Mouse (Mus musculus): ENCODE results near the gene Negr1. TPM values are rescaled to one million over a fixed set of nuclear protein-coding genes. Genes with fewer than 3 reads are reported as not detected.

The Negr1 gene
- polyA plus RNA-seq, 1 experiment: 94.2 TPM

DNA sequence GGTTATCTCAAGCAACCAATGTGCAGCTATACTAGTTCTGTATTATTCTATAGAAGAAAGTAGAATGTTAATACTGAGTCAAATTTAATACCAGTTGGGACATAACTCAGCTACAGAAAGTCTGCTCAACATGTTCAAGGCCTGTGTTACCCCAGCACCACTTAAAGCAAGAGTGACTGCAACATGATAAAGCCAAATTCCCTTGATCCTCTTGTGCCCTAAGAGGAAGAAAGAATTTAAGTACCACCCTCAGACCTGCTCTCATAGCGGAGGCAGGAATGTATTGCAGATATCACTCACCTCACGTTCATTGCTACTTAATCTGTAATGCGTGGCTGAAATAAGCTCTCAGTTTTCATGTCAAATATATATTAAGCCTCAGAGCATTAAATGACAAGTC, 631.5 kb downstream of the Negr1 start:
- no peak for DNase-seq (ENCODE audit: extremely low spot score in 1 of 2, low spot score in 1 of 2)

DNA sequence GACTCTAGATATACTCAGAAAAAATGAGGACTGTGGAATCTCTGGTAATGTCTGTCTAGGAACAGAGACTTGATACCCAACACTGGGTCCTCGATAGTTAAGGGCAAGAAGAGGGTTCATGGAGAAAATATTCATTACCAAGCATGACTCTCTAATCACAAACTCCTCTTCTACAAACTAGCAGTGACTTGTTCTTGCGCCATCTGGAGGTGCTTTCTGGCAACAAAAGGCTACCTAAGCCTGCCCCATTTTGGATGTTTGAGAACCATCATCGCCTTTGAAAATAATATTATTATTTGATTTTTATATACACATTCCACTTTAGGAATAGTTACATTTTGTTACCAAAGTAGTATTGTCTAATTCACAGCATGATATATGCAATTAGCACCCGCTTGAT, 637.1 kb downstream of the Negr1 start:
- no peak for DNase-seq (ENCODE audit: extremely low spot score in 1 of 2, low spot score in 1 of 2)

DNA sequence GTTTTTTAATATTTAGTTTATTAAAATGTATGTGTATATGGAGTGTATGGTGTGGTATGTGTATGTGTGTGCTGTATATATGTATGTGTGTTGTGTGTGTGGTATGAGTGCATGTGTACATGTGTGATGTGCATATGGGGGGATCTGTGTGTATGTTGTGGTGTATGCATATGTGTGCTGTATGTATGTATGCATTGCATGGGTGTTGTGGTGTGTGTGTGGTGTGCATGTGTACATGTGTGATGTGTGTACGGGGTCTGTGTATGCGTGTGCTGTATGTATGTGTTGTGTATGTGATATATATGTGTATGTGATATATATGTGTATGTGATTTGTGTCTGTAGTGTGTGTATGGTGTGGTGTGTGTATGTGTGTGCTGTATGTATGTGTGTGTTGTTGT, 640.1 kb downstream of the Negr1 start:
- no peak for DNase-seq (ENCODE audit: extremely low spot score in 1 of 2, low spot score in 1 of 2)

DNA sequence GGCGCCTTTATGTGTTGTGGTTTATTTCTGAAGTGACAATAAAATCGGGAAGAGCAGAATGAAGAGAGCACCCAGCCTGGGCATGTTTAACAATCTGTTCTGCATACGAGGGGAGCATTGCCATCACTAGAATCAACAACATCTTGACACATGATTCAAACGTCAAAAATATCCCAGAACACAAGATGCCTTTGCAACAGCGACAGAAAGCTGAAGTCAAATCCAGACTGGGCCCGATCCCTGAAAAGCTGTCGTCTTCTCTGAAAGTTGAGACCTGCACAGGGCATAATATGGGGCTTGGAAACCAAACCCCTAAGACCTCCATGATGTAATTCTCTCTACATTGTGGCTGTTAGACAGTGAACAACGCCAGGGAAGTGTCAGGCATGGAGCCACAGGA, 642.0 kb downstream of the Negr1 start:
- peak; percentile 44 to 45 for DNase-seq (ENCODE audit: extremely low spot score in 1 of 2, low spot score in 1 of 2)

DNA sequence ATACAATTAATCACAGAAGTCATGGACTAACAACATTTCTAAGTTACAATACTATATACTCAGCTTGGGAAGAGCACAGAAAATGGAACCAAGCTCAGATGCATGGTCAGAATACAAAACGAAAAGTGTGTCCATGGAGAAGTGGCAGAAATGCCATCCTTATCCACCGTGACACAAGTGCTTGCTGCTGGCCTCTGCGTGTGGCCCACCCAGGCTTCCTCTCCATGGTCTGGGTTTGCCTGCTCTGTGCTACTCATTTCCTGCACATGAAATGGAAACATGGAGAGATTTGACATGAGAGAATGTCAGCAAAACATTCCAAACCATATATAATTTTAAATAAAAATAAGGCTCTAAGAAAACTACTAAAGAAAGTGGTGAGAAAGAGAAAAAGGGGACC, 645.2 kb downstream of the Negr1 start:
- DNase-seq (ENCODE audit: extremely low spot score in 1 of 2, low spot score in 1 of 2): no peak

DNA sequence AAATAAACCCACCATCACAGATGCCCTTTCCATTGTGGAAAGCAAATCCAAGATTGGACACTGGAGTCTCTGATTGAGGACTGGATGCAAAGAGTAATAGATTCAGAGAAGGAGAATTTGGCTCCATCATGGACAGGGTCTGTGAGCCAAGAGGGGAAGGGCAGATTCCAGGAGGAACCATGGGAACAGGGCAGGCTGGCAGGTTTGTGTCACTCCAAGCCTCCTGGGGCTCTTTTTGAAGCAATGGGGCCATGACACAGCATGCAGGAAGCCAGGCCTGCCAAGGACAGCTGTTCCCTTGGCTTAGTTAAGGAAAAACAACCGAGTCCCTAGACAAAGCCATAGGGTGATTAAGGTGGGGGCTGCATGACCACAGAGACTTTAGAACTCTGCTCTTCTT, 647.4 kb downstream of the Negr1 start:
- no peak for DNase-seq (ENCODE audit: extremely low spot score in 1 of 2, low spot score in 1 of 2)

DNA sequence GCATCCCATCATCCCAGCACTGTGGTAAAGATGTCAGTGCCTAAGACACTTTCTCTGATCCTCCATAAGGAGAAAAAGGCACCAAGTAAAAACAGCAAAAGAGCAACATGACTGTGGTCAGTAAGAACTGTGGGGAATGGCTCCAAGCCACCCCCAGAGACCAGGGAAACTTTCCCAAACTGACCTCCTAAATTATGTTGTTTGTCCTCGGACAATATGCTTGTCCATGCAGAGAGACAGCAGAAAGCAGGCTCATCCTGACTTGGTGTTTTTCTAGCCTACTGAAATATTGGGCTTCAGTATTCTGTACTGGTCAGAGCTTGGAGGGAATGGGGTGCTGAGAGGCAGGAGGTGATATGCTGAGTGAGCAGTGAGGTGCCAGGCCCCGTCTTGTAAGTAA, 647.8 kb downstream of the Negr1 start:
- DNase-seq (ENCODE audit: extremely low spot score in 1 of 2, low spot score in 1 of 2): no peak

DNA sequence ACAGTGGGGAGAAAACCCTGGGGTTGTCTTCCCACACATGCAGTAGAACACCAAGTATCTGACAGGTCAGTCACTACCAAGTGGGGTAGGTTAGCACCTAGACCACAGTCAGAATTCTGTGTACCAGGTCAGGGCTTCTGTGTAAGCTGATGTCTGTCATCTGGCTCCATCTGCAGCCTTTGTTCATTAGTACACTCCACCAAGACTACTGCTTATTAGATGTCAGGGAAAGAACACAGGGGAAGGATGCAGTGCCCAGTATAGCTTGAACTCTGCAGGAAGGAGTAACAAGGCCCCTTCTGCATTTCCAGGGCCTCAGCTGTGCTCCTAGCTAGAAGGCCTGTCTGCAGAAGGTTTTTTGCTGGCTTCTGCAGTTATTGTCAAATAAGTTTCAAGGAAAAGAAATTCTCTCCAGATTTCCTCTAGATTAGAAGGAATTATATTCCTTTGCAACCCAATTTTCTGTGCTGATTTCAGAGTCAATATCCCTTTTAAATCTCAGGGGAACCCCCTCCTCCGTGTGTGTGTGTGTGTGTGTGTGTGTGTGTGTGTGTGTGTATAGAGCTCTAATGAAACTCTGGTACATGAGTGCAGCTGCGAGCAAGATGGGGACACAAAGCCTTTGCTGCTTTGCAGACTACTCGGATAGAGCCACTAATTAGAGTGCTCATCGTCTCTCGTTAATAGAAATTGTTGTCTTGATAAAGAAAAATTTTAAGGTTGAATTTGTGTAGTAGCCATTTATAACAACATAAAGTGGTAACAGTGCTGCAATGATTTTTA, 654.5 kb downstream of the Negr1 start:
- peak in 1 of 2 experiments; percentile 16 for DNase-seq (ENCODE audit: extremely low spot score in 1 of 2, low spot score in 1 of 2)

DNA sequence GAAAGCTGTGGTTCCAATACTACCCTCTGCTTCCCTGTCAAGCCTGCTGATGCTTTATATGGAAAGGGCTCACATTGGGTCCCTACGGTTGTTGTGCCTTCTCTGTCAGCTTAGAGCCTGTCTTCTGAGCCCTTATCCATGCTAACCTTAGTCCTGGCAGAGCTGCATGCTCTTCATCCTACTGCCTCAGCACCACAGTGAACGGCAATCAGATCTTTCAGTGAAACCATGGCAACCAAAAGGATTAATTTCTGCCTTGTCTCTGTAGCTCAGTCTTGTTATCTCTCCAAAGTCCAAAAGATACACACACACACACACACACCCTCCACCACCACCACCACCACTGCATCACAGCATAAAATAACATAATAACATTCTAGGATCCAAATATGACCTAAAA, 656.2 kb downstream of the Negr1 start:
- DNase-seq (ENCODE audit: extremely low spot score in 1 of 2, low spot score in 1 of 2): no peak

DNA sequence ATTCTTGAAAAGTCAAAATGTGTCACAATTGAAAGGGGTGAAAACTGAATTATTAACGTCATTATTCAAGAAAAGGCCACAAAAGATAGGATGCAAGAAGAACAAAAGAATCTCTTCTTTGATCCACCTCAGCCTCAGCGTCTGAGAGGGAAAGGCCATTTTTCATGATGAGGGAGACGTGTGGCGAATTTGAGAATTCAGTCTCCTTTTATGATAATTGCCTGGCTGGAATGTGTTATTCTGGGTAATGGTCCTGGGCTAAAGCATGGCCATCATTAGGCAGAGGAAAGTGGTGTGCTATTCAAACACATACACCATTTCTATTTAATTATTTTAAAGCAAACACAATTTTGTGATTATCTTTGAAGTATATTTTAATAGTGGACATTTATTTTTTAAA, 663.3 kb downstream of the Negr1 start:
- DNase-seq (ENCODE audit: extremely low spot score in 1 of 2, low spot score in 1 of 2): no peak

DNA sequence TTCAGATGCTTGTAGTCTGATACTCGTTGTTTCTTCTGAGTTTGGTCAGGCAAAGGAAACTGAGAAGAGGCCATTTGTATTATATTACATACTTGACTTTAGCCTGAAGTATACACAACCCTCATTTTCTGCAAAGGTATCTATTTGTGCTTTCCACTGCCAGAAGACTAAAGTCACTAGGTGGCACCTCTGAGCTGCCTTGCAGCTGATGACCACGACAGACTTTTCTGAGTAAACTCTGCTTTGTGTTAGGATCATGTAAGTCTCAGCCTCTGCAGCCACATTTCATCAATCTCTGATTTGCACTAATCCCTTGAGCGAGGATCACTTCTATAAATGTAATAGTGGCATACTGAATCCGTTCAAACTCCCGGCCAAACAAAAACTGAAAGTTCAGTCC, 671.1 kb downstream of the Negr1 start:
- DNase-seq (ENCODE audit: extremely low spot score in 1 of 2, low spot score in 1 of 2): peak in 1 of 2 experiments; percentile 81

DNA sequence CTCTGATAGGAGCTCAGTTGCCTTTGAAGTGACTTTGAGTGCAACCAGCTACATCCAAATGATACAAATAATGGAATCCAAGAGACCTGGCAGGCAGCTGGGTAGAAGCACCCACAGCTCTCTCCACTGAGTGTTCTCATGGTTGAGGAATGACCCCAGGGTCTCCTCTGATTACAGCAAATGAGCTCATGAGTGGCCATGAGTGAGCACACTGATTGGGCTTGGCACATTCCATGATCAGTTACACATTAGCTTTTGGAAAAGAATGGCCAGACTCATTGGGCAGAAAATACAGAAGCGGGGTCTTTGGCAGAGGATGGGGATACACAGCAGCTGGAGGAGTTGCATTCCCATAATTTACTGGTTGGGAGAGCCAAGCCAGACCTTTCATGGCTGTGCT, 678.6 kb downstream of the Negr1 start:
- DNase-seq (ENCODE audit: extremely low spot score in 1 of 2, low spot score in 1 of 2): no peak

DNA sequence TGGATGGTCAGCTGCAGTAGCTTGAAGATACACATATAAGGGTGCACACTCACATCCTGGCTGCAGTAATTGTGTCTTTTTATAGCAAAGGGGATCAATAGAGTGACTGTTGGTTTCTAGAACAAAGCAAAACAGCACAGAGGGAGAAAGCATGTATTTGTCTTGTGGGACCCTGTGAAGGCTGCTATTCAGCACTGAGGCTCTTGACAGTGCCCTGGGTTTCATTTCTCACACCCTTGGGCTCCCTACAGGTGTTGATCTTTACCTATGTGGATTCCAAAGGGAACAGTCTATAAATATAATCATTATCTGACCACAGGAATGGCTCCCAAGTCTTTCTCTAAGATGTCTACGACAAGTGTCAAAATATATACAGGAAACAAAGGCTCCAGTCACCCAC, 693.9 kb downstream of the Negr1 start:
- DNase-seq (ENCODE audit: extremely low spot score in 1 of 2, low spot score in 1 of 2): no peak

DNA sequence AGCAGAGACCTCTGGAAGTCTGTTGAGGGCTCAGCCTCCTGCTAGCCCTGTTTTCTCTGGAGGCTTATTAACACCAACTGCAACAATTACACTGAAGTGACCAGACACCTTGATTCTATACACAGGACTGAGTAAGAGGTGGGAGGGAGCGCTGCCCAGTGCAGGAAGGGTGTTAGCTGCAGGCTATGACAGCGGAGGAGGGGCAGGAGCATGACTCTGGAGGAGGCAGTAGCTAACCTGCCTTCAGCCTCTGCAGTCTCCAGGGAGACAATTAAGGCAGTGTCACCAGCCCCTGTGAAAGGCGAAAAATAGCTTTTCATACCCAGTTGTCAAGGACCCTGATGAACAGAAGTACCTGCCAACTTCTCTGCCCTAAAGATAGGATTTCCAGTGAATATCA, 694.3 kb downstream of the Negr1 start:
- DNase-seq (ENCODE audit: extremely low spot score in 1 of 2, low spot score in 1 of 2): peak in 1 of 2 experiments; percentile 27

DNA sequence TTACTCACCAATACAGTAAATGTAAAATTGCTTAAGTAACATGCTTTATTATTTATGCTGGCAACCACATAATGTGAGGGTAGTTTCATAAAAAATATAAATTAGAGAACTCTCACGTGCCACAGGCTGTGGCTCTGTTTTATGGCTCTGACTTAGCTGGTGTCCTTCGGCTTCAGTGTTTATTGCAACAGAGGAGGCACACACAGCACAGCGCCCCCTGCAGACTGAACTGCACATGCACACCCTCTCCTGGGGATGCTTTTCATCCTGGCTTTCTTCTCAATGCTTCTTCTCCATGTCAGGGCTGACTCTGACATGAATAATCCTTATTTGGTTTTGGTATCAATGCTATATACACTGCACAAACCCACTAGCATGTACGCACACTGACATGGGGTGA, 707.1 kb downstream of the Negr1 start:
- no peak for DNase-seq (ENCODE audit: extremely low spot score in 1 of 2, low spot score in 1 of 2)

DNA sequence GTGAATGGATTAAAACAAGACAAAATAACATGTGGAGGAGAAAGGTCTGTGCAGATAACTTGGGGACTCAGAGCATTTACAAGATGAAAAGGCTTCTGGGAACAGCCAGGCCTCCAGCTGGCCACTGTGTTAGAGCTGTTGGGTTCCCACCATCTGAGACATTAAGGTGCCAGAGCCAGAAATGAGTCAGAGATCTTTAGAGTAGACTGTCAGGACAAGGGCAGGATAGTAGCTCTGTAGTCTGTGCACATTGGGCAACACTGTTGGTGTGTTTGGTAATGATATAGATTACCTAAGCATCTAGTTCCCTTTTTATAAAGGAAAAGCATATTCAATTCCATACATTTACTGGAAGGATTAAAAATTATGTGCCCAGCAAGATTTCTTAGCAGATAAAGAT, 710.8 kb downstream of the Negr1 start:
- DNase-seq (ENCODE audit: extremely low spot score in 1 of 2, low spot score in 1 of 2): no peak

DNA sequence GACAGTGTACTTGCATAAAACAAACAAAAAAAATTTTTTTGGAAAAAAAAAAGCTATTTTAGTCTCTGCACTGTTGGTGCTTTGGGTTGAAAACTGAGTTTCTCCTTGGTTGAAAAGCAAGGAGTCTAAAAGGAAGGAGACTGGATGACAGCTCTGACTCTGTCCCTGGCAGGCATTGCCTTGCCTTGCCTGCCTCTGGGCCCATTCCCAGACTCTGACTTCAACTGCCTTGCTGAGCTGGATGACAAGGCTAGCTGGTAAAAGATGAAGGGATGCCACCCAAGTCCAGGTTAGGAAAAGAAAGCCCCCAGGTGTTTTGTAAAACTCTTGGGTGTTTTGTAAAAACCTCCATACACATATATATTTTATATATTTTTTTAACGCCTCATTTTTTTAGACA, 712.5 kb downstream of the Negr1 start:
- DNase-seq (ENCODE audit: extremely low spot score in 1 of 2, low spot score in 1 of 2): no peak

DNA sequence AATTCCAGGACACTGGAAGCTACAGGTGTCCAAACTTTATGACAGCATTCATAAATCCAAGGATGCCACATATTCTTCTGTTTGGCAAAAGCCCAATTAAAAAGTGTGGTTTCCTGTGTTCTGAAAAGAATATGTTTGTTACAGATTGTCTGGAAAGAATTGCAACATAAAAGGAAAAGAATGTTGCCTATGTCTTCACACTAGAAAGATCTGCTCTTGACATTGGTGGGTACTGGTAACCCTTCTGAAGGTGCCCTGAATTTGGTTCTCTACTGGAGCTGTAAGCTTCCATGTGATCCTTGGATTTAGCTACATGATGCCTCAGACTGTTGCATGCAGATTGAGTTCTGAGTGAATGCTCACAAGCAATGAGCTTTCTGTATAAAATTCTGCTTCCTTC, 718.1 kb downstream of the Negr1 start:
- no peak for DNase-seq (ENCODE audit: extremely low spot score in 1 of 2, low spot score in 1 of 2)

DNA sequence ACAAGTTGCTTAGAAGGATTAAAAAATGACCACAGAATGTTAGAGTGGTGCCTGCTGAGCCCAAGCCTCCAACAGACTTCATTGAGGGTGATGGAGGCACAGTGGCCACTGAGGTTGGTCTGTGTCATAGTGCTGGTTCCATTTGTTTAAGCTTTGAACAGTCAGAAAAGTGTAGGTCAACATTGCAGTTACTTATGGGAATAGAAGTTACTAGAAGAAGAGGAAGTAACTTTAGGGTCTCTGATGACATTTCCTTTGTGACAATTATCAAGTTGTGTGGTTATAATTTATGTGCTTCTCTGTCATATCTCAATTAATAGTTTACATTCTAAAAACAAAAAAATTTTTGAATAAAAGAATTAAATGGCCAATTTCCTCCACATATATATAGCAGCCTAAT, 719.7 kb downstream of the Negr1 start:
- DNase-seq (ENCODE audit: extremely low spot score in 1 of 2, low spot score in 1 of 2): no peak

DNA sequence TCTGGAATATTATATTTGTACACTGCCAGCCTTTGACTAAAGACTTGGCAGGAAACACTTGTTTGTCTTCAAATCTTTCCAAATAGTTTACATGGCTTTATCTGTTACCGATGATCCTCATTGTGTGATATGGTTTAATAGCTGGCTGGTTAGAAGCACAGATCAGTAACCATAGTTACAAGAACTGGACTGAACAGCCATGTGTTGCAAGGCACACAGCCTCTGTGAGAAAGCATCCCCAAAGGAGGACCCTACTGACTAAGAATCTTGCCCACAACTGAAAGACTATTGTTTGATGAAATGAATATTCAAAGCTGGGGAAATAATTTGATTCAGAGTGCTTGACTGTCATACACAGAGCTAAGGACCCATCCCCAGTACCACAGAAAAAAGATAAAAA, 729.7 kb downstream of the Negr1 start:
- no peak for DNase-seq (ENCODE audit: extremely low spot score in 1 of 2, low spot score in 1 of 2)

DNA sequence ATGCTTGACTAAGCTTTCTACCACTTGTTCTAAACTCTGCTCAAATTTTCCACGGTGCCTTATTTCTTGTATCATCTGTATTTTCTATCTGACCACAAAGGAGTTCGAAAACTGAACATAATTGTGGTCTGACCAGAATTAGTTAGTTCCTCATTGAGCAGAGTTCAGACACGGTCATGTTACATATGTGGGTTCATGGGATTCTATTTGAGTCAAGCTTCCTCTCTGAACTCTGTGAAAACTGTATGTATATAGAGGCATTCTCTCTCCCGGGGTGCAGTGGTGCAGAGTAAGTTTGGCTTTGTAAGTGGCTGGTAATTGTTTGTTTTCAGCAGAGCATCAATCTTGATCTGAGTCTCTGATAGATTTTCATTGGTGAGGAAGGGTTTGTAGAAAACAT, 735.6 kb downstream of the Negr1 start:
- no peak for DNase-seq (ENCODE audit: extremely low spot score in 1 of 2, low spot score in 1 of 2)

DNA sequence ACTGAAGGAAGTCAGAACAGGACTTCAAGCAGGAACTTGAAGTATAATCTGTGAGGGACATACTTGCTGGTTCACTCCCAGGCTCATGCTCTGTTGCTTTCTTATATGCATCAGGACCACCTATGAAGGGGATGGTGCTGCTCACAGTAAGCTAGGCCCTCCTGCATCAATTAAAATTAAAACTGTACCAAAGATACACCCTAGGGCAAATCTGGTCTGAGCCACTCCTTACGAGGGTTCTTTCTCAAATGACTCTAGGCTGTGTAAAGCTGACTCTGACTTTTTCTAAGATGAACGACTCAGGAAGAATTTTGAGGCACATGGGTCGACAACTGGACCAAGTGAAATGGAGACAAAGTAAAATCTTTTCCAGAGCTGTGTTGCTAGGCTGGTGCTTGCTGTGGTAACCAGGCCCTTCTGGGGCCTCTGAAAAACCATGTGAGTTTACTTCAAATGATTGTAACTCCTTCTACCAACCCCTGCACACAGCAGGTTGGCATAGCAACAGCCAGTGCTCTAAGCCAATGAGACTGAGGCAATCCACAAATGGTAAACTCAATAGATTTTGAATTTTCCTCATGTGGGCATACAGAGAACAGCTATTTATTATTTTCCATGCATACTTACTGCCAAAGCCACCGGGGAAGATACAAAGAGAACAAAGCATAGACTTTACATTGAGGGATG, 742.0 kb downstream of the Negr1 start:
- DNase-seq (ENCODE audit: extremely low spot score in 1 of 2, low spot score in 1 of 2): no peak
